Mouse (Mus musculus) intestine, embryonic 16.5 days (tissue): ENCODE measurements around the gene Golt1b. TPM values are rescaled to one million over a fixed set of nuclear protein-coding genes. Genes with fewer than 3 reads are reported as not detected.

Experiments used
- ATAC-seq: fragments of 200-750 bp; cut with Nextera tagmentation; 2 replicates; pipeline ENCODE4 v1.8.0; 2017; ENCODE audit warnings: moderate TSS enrichment, moderate library complexity
- H3K27ac ChIP-seq: fragments of 300-500 bp; sonication (generic); 2 replicates; pipeline ENCODE4 v1.5.1; 2014; ENCODE audit warnings: mild to moderate bottlenecking, low read length
- H3K27me3 ChIP-seq: fragments of 300-500 bp; sonication (generic); replicated peaks from 2 replicates; pipeline ENCODE4 v1.6.1; 2014; ENCODE audit warnings: low read length, control low read depth, mixed read lengths; ENCODE audit not compliant: control insufficient read depth, insufficient read depth
- H3K36me3 ChIP-seq: fragments of 300-500 bp; sonication (generic); 2 replicates; pipeline ENCODE4 v1.6.1; 2014; ENCODE audit warnings: low read length, control low read depth; ENCODE audit not compliant: control insufficient read depth, insufficient read depth
- H3K4me1 ChIP-seq: fragments of 300-500 bp; sonication (generic); 2 replicates; pipeline ENCODE4 v1.6.1; 2014; ENCODE audit warnings: low read length, control low read depth, mixed read lengths; ENCODE audit not compliant: control insufficient read depth, insufficient read depth
- H3K4me2 ChIP-seq: fragments of 300-500 bp; sonication (generic); 2 replicates; pipeline ENCODE4 v1.6.1; 2014; ENCODE audit warnings: low read depth, low read length, control low read depth
- H3K4me3 ChIP-seq: fragments of 300-500 bp; sonication (generic); 2 replicates; pipeline ENCODE4 v1.5.1; 2014; ENCODE audit warnings: mild to moderate bottlenecking, low read length
- H3K9ac ChIP-seq: fragments of 300-500 bp; sonication (generic); 2 replicates; pipeline ENCODE4 v1.6.1; 2014; ENCODE audit warnings: low read depth, low read length
- H3K9me3 ChIP-seq: fragments of 300-500 bp; sonication (generic); 2 replicates; pipeline ENCODE4 v1.6.1; 2016; ENCODE audit warnings: low read length, control low read depth; ENCODE audit not compliant: control insufficient read depth
- WGBS: fragments of 180-500 bp; shearing (Covaris S2); extraction: QIAGEN DNeasy Blood & Tissue Kit; methylation state at CpG from one replicate; pipeline ENCODE4 v1.1.7; 2014; 5-methylcytosine and 5-hydroxymethylcytosine counted together
- polyA plus RNA-seq: library from polyadenylated mRNA; unstranded; fragments of >200 nt; fragmentation: Nextera tagmentation; extraction: Ambion mirVana; gene quantifications from 2 replicates; pipeline ENCODE4 v1.2.1, GENCODE M21; 2015

Gene Golt1b
- polyA plus RNA-seq, 1 experiment from 2014 or later, result 59.3 TPM

GRCm38 (mm10) chr6:142357106-142357505 is 29.9 kb upstream of the Golt1b start:
- Histone ChIP-seq H3K4me1 (no peaks in the 10 kb centered on the region), H3K4me2 (no peak overlapping the region), H3K27ac (no peak overlapping the region), H3K27me3 (no peaks in the 10 kb centered on the region), H3K36me3 (peaks cover 5% of the 10 kb centered on the region; the same call in 1 of the 2 replicates), H3K9me3 (no peaks in the 10 kb centered on the region), H3K4me3 (no peak overlapping the region), H3K9ac (no peak overlapping the region)
- ATAC-seq, result no peak
- WGBS, result 71% methylated on average over 7 of the region's 7 CpGs

- H3K4me2 ChIP-seq, result no peak overlapping the region
- no peak overlapping the region for H3K9ac ChIP-seq
- peaks cover 7% of the 10 kb centered on the region; the same call in 1 of the 2 replicates for H3K36me3 ChIP-seq
- 92% methylated on average over 6 of the region's 6 CpGs for WGBS
- H3K4me3 ChIP-seq, result no peak overlapping the region
- no peak for ATAC-seq
- no peaks in the 10 kb centered on the region for H3K27me3 ChIP-seq
- H3K4me1 ChIP-seq, result no peaks in the 10 kb centered on the region
- H3K27ac ChIP-seq, result no peak overlapping the region
- no peaks in the 10 kb centered on the region for H3K9me3 ChIP-seq
Measured at GRCm38 (mm10) chr6:142362036-142362435, 25.0 kb upstream of the Golt1b start.

- H3K36me3 ChIP-seq, result peaks cover 7% of the 10 kb centered on the region; the same call in 1 of the 2 replicates
- H3K4me3 ChIP-seq, result no peak overlapping the region
- no peak overlapping the region for H3K27ac ChIP-seq
- H3K9me3 ChIP-seq, result no peaks in the 10 kb centered on the region
- H3K27me3 ChIP-seq, result no peaks in the 10 kb centered on the region
- H3K4me2 ChIP-seq, result no peak overlapping the region
- peak; percentile 40; the same call in 1 of the 2 replicates for ATAC-seq
- H3K4me1 ChIP-seq, result no peaks in the 10 kb centered on the region
- no peak overlapping the region for H3K9ac ChIP-seq
- 62% methylated on average over 9 of the region's 9 CpGs for WGBS
Measured at GRCm38 (mm10) chr6:142363019-142363576, 23.9 kb upstream of the Golt1b start.

- Histone ChIP-seq H3K27me3 (no peaks in the 10 kb centered on the region), H3K36me3 (peaks cover 2% of the 10 kb centered on the region; the same call in 1 of the 2 replicates), H3K4me2 (no peak overlapping the region), H3K4me1 (no peaks in the 10 kb centered on the region), H3K9ac (no peak overlapping the region), H3K4me3 (no peak overlapping the region), H3K9me3 (no peaks in the 10 kb centered on the region), H3K27ac (no peak overlapping the region)
- ATAC-seq, result no peak
- 86% methylated on average over 8 of the region's 8 CpGs for WGBS
Measured at GRCm38 (mm10) chr6:142365742-142366472, 21.1 kb upstream of the Golt1b start.

GRCm38 (mm10) chr6:142366473-142367018 is 20.5 kb upstream of the Golt1b start:
- 89% methylated on average over 10 of the region's 10 CpGs for WGBS
- no peaks in the 10 kb centered on the region for H3K9me3 ChIP-seq
- no peak overlapping the region for H3K4me2 ChIP-seq
- H3K9ac ChIP-seq, result no peak overlapping the region
- H3K27me3 ChIP-seq, result no peaks in the 10 kb centered on the region
- H3K27ac ChIP-seq, result no peak overlapping the region
- ATAC-seq, result no peak
- no peaks in the 10 kb centered on the region for H3K4me1 ChIP-seq
- H3K36me3 ChIP-seq, result peaks cover 2% of the 10 kb centered on the region; the same call in 1 of the 2 replicates
- no peak overlapping the region for H3K4me3 ChIP-seq

- Histone ChIP-seq H3K9ac (no peak overlapping the region), H3K9me3 (no peaks in the 10 kb centered on the region), H3K36me3 (peaks cover 5% of the 10 kb centered on the region), H3K4me3 (no peak overlapping the region), H3K4me2 (no peak overlapping the region), H3K27me3 (no peaks in the 10 kb centered on the region), H3K4me1 (no peaks in the 10 kb centered on the region), H3K27ac (no peak overlapping the region)
- WGBS, result 88% methylated on average over 3 of the region's 3 CpGs
- no peak for ATAC-seq
Measured at GRCm38 (mm10) chr6:142367565-142367964, 19.5 kb upstream of the Golt1b start.

GRCm38 (mm10) chr6:142369568-142369967 is 17.5 kb upstream of the Golt1b start:
- Histone ChIP-seq H3K27ac (no peak overlapping the region), H3K9ac (no peak overlapping the region), H3K4me2 (no peak overlapping the region), H3K4me1 (no peaks in the 10 kb centered on the region), H3K4me3 (no peak overlapping the region), H3K9me3 (no peaks in the 10 kb centered on the region), H3K36me3 (peaks cover 4% of the 10 kb centered on the region), H3K27me3 (no peaks in the 10 kb centered on the region)
- ATAC-seq, result no peak
- WGBS, result 87% methylated on average over 3 of the region's 3 CpGs

GRCm38 (mm10) chr6:142377081-142377480 is 9.9 kb upstream of the Golt1b start:
- 70% methylated on average over 1 of the region's 1 CpGs for WGBS
- no peaks in the 10 kb centered on the region for H3K4me1 ChIP-seq

GRCm38 (mm10) chr6:142378576-142379330 is 8.3 kb upstream of the Golt1b start:
- Histone ChIP-seq H3K4me1 (no peaks in the 10 kb centered on the region), H3K27ac (no peak overlapping the region), H3K4me3 (no peak overlapping the region), H3K4me2 (no peak overlapping the region), H3K9me3 (no peaks in the 10 kb centered on the region), H3K36me3 (peaks cover 3% of the 10 kb centered on the region; the same call in 1 of the 2 replicates), H3K9ac (no peak overlapping the region), H3K27me3 (no peaks in the 10 kb centered on the region)
- ATAC-seq, result no peak
- WGBS, result 90% methylated on average over 8 of the region's 8 CpGs

More at GRCm38 (mm10) chr6:142377081-142377480, 9.9 kb upstream of the Golt1b start:
- no peak overlapping the region for H3K27ac ChIP-seq
- peaks cover 4% of the 10 kb centered on the region for H3K36me3 ChIP-seq
- no peak overlapping the region for H3K4me2 ChIP-seq
- H3K9me3 ChIP-seq, result no peaks in the 10 kb centered on the region
- no peak overlapping the region for H3K9ac ChIP-seq
- no peak overlapping the region for H3K4me3 ChIP-seq
- no peak for ATAC-seq
- H3K27me3 ChIP-seq, result no peaks in the 10 kb centered on the region
